Mouse (Mus musculus): ENCODE measurements around the gene Snrnp70. TPM values are rescaled to one million over a fixed set of nuclear protein-coding genes. Genes with fewer than 3 reads are reported as not detected.

Snrnp70 gene
- total and polyA plus RNA-seq, 3 experiments: 182 to 457 (median 197) TPM

DNA sequence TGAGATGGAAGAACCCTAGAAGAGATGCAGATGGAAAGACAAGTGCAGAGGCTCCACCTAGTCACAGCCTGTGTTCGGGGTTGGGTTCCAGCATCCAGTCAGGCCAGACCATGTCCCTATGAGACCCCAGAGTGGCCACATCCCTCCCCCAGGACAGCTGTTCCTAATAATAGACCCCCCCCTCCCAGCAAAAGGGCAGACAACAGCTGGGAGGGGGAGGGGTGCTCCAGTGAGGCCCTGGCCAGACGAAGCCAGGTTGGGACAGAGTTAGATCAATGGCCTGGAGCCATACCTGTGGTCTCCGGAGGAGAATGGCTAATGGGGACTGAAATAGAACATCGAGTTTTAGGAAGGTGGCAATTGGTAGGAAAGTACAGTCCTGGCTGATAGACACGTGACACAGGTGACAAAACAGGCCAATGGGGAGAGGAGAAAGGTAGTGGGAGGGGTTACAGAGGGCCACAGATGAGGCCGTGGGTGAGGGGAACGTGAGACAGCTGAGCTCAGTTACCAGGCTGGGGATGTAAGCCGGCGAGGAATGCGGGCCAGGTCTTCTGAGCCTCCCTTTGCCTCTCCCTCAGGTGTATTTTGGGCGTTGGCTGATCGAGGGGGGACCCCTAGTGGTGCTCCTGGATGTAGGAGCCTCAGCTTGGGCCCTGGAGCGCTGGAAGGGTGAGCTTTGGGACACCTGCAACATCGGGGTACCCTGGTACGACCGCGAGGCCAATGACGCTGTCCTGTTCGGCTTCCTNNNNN is 42.2 kb upstream of the Snrnp70 start, which contains the start of gene Ruvbl2:
TSS of gene Ruvbl2 (minus strand) at position 576 of the 756 bp plus-strand sequence.
- Histone ChIP-seq H3K79me2 (replicated peaks; ENCODE audit: control insufficient read depth, extremely low read depth, insufficient read depth, poor library complexity, severe bottlenecking) (peaks cover 13% of the 10 kb centered on the region), H3K36me3 (replicated peaks in 1 of 2; ENCODE audit: control insufficient read depth in 1 of 2, insufficient read depth in 1 of 2, low read length in 1 of 2) (peaks cover 13 to 48% of the 10 kb centered on the region in 2 experiments), H3K9ac (ENCODE audit: insufficient read depth, low read depth) (no peak within 1 kb of the TSS), H3K4me3 (replicated peaks in 1 of 3; ENCODE audit: low read depth in 2 of 3, low read length in 2 of 3, poor library complexity in 1 of 3) (no peak within 1 kb of the TSS), H3K9me3 (replicated peaks; ENCODE audit: low read length) (no peaks in the 10 kb centered on the region), H3K4me2 (ENCODE audit: insufficient read depth, low read depth, poor library complexity, severe bottlenecking) (no peak within 1 kb of the TSS), H3K27me3 (replicated peaks) (no peaks in the 10 kb centered on the region), H3K4me1 (ENCODE audit: control insufficient read depth in 1 of 2, insufficient read depth in 2 of 2) (peaks cover 2 to 37% of the 10 kb centered on the region in 2 experiments; a peak in 3 of 4 replicates), H3K27ac (ENCODE audit: insufficient read depth, low read depth) (no peak within 1 kb of the TSS)
- DNase-seq (ENCODE audit: extremely low read depth): no peak
- dilution Hi-C loops (cut with MboI; ENCODE audit: extremely low pct_ligation_motif_present, extremely low pct_unique_long_range_greater_than_20kb, low sequenced_read_pairs): no loop called here
- in situ Hi-C loops (cut with MboI; ENCODE audit: low pct_ligation_motif_present, low pct_unique_long_range_greater_than_20kb, low sequenced_read_pairs): no loop called here
- TF ChIP-seq HCFC1 (IDR thresholded peaks at IDR 0.05; ENCODE audit: low read depth, low read length): no peak
- peak in 1 of 2 experiments; percentile 61; a peak in 2 of 4 replicates for TF ChIP-seq CTCF (conservative IDR thresholded peaks at IDR 0.05 in 1 of 2, IDR thresholded peaks at IDR 0.05 in 1 of 2; ENCODE audit: low read depth in 2 of 2, low read length in 2 of 2)
- TF ChIP-seq RAD21 (IDR thresholded peaks at IDR 0.05; ENCODE audit: low read depth, low read length): peak; percentile 43

DNA sequence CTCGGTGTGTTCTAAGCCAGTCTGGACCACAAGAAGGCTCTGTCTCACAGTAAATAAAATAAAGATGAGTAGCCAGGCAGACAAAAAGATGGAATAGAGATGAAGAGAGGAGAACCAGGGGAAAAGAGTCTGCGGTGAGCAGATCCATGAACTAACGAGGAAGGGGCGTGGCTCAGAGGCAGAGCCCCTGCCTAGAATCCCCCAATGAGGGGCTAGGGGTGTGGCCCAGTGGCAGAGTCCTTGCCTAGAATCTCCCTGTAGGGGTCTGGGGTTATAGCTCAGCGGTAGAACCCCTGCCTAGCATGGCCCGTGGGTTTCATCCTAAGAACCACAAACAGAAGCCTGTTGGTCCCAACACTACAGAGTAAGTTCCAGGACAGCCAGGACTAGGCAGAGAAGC is 41.5 kb upstream of the Snrnp70 start:
- Histone ChIP-seq H3K4me2 (ENCODE audit: insufficient read depth, low read depth, poor library complexity, severe bottlenecking) (no peak overlapping the region), H3K9ac (ENCODE audit: insufficient read depth, low read depth) (no peak overlapping the region), H3K4me3 (replicated peaks in 1 of 3; ENCODE audit: low read depth in 2 of 3, low read length in 2 of 3, poor library complexity in 1 of 3) (no peak overlapping the region), H3K9me3 (replicated peaks; ENCODE audit: low read length) (no peaks in the 10 kb centered on the region), H3K4me1 (ENCODE audit: control insufficient read depth in 1 of 2, insufficient read depth in 2 of 2) (peaks cover 3 to 44% of the 10 kb centered on the region in 2 experiments; a peak in 3 of 4 replicates), H3K36me3 (replicated peaks in 1 of 2; ENCODE audit: control insufficient read depth in 1 of 2, insufficient read depth in 1 of 2, low read length in 1 of 2) (peaks cover 11 to 50% of the 10 kb centered on the region in 2 experiments), H3K27ac (ENCODE audit: insufficient read depth, low read depth) (no peak overlapping the region), H3K27me3 (replicated peaks) (no peaks in the 10 kb centered on the region), H3K79me2 (replicated peaks; ENCODE audit: control insufficient read depth, extremely low read depth, insufficient read depth, poor library complexity, severe bottlenecking) (peaks cover 20% of the 10 kb centered on the region)
- dilution Hi-C loops (cut with MboI; ENCODE audit: extremely low pct_ligation_motif_present, extremely low pct_unique_long_range_greater_than_20kb, low sequenced_read_pairs): no loop called here
- TF ChIP-seq IRF4 (IDR thresholded peaks at IDR 0.05; ENCODE audit: low read depth, low read length): no peak
- DNase-seq (ENCODE audit: extremely low read depth): no peak
- in situ Hi-C loops (cut with MboI; ENCODE audit: low pct_ligation_motif_present, low pct_unique_long_range_greater_than_20kb, low sequenced_read_pairs): no loop called here

DNA sequence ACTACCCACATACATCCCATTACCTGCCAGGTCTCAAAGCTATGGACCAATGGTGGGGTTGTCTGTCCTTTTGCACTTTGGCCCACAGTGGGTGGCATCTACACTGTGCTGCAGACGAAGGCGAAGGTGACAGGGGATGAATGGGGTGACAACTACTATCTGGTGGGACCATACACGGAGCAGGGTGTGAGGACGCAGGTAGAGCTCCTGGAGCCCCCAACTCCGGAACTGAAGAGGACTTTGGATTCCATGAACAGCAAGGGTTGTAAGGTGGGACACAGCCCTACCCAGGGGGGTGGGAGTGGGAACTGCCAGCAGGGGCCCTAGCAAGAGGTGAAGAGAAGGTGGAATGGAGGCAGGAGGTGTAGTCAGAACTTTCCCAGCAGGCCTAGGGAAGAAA is 40.9 kb upstream of the Snrnp70 start:
- Histone ChIP-seq H3K9ac (ENCODE audit: insufficient read depth, low read depth) (no peak overlapping the region), H3K9me3 (replicated peaks; ENCODE audit: low read length) (no peaks in the 10 kb centered on the region), H3K4me3 (replicated peaks in 1 of 3; ENCODE audit: low read depth in 2 of 3, low read length in 2 of 3, poor library complexity in 1 of 3) (no peak overlapping the region), H3K27ac (ENCODE audit: insufficient read depth, low read depth) (no peak overlapping the region), H3K4me2 (ENCODE audit: insufficient read depth, low read depth, poor library complexity, severe bottlenecking) (no peak overlapping the region), H3K4me1 (ENCODE audit: control insufficient read depth in 1 of 2, insufficient read depth in 2 of 2) (peaks cover 3 to 50% of the 10 kb centered on the region in 2 experiments; a peak in 3 of 4 replicates), H3K36me3 (replicated peaks in 1 of 2; ENCODE audit: control insufficient read depth in 1 of 2, insufficient read depth in 1 of 2, low read length in 1 of 2) (peaks cover 17 to 52% of the 10 kb centered on the region in 2 experiments), H3K79me2 (replicated peaks; ENCODE audit: control insufficient read depth, extremely low read depth, insufficient read depth, poor library complexity, severe bottlenecking) (peaks cover 26% of the 10 kb centered on the region), H3K27me3 (replicated peaks) (no peaks in the 10 kb centered on the region)
- dilution Hi-C loops (cut with MboI; ENCODE audit: extremely low pct_ligation_motif_present, extremely low pct_unique_long_range_greater_than_20kb, low sequenced_read_pairs): no loop called here
- DNase-seq (ENCODE audit: extremely low read depth): no peak
- TF ChIP-seq RCOR1 (conservative IDR thresholded peaks at IDR 0.05; ENCODE audit: low read depth, low read length) (no peak), TCF12 (IDR thresholded peaks at IDR 0.05; ENCODE audit: low read depth, low read length) (no peak), ZKSCAN1 (IDR thresholded peaks at IDR 0.05; ENCODE audit: borderline replicate concordance, low read depth, low read length) (no peak), USF1 (IDR thresholded peaks at IDR 0.05; ENCODE audit: low read depth, low read length) (no peak), TBP (conservative IDR thresholded peaks at IDR 0.05; ENCODE audit: low read depth, low read length) (no peak)
- in situ Hi-C loops (cut with MboI; ENCODE audit: low pct_ligation_motif_present, low pct_unique_long_range_greater_than_20kb, low sequenced_read_pairs): no loop called here
